Mouse (Mus musculus): ENCODE measurements at regions not wholly inside any gene's neighbourhood (a gene's known extent, or its start where the extent isn't known, plus 50 kb on each side); places are given as distances from the start of the nearest gene placed in this dataset.

DNA sequence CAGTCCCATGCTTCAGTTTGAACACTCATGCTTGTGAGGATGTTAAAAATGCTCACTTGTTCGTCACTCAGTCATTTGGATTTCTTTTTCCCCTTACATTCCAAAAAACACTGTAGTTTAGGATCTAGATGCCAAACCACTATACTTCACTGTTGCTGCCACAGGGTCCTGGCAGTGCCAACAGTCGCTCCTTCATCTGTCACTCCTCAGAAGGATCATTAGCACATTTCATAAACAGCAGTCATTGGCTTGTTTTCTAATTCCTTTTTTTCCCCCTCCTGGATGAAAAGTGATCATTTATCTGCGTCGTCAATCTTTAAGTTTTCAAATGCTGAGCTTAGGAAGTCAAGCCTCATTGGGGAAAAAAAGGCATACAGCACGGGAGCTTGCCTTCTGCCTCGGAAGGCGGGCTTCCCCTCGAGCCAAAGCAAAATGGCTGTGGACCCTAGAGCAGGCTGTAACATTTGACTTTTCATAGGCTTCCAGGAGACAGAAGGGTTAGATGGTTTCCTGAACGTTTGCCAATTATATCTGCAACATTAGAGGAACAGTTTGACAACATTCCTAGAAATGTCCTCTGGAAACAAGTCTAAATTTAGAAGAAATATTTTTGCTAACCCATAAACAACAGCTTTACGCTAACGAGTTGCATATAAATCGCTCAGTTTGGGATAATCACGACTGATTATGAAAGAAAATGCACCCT lies 95.6 kb upstream of the Fat1 start:
- peak; percentile 56 for DNase-seq

DNA sequence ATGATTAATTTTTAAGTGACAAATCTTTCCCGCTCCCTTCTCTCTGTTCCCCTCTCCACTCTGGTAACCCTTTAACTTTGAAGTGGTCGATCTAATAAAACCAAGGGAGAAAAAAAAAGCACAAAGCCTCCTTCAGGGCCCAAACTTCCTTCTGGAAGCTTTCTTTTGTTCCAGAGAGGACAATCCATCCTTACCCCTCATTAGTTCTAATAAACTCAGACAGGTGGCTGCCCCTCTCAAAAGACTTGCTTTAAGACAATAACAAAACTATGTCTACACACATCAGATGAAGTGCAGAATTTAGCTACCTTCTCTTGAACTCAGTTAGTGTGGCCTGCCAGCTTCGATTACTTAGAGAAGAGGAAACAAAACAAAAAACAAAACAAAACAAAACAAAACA lies 94.6 kb upstream of the Fat1 start:
- no peak for DNase-seq

DNA sequence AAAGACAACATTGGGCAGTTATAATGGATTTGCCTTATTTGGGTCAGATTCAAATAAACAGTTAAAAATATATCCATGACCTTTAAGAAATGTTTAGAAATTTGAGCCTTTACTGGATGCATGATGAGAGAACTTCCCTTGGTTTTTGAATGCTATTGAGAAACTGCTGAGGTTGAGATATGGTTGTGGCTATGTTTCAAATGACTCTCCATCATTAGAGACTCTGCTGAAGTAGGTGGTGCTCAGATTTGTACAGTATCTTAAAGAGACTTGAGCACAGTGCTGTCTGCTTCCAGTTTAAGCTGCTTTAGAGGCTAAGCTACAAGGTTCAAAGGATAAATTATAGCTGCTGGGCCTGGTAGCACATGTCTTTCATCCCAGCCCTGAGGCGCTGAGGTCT lies 90.9 kb upstream of the Fat1 start:
- DNase-seq, result peak; percentile 49

DNA sequence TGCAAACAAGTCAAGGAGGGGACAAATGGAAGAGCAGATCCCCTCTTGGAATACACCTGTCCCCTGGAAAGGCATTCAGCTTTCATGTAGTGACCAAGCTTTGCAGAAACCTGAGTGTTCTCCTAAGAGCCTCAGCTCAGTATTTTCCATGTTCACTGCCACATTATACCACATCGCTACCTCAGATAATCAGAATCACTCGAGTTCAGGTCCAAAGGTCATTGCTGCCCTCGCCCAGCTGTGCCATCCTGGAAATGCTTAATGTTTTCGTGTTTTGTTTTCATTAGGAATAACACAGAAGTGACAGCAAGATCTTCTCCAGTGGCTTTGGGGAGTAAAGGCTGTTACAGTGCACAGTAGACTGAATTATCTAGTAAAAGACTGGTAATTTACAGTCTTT lies 83.0 kb upstream of the Fat1 start:
- no peak for DNase-seq

DNA sequence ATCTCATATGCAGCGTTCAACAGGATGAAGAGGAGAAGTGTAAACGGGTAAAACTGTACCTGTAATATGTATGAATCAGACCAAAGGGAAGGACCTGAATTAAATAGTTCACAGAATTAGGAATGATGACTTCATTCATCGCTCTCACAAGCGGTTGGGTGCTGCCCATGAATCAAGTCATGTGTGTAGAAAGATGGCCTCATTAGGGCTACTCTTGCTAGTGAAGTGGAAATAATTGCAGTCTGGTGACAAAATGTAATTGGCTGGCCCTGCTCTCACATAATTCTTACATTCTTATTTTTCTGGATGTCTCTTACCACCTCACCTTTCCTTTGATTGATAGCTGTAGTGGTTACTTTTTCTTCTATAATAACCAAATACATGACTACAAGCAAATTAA lies 80.1 kb upstream of the Fat1 start:
- DNase-seq, result no peak

DNA sequence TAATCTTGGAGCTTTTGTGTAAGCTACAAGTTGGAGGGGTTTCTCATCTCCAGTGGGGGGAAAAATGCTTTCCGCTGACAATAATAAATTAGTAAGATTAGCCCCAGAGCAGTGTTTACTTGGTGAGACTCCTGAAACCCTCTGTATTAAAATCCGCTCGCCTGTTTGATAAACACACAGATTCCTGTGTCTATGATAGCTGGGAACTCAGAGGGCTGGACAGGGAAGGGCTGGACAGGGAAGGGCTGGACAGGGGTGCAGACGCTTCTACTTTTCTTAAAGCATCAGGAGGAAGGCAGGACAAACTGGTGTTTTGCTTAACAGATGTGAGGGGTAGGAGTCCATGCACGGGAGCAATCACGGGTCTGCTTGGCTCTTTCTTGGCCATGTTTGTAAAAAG lies 68.0 kb upstream of the Fat1 start:
- peak; percentile 37 for DNase-seq

DNA sequence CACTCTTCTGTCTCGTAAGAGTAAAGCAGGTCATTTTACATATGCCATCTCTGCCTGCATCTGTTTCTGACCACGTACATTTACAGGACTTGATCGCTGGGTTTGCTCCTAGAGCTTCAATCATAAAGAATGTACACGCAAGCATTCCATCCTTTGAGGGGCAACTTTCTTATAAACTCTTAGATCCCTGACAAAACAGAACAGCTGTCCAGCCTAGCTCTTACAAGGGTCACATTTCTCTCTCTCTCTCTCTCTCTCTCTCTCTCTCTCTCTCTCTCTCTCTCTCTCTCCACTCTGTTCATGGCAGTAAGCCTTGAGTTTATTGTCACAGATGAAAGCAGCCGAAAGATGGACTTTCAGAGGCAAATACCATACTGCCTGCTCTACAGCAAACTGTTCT lies 67.6 kb upstream of the Fat1 start:
- peak; percentile 40 for DNase-seq

DNA sequence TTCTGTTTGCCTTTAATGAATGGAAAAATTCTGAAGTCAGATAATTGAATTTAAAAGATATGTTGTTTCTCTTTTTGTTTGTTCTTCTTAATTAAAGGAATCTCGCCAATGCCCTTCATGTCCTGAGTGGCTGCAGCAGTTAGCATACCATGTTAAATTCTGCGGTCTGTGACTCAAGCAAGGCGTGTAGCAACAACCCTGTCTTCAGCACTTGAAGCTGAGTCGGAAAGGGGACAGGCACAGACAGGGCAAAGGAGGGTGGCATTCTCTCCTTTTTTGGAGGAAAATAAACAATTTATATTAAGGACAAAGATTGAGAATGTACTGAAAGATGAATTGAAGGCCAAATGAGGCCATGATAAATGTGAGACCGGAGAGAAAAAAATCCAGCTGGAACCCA lies 58.2 kb upstream of the Fat1 start:
- DNase-seq, result peak; percentile 12

DNA sequence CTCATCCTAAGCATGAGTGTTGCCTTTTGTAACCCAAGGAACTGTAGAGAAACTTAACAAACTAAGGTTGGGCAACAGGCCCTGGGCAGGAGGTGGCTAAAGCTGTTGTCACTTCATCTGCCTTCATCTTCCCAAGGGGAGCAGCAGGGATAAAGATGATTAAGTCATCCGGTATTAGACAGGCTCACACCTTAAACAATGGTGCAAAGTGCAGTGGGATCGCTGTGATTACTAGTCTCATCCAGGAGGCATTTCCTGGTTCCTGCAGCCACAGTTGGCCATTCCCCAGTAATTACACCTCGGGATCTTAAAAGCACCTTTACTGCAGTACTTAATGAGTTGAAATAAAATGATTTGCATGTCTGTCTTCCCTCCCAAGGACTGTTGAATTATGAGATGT lies 57.0 kb upstream of the Fat1 start:
- peak; percentile 39 for DNase-seq

DNA sequence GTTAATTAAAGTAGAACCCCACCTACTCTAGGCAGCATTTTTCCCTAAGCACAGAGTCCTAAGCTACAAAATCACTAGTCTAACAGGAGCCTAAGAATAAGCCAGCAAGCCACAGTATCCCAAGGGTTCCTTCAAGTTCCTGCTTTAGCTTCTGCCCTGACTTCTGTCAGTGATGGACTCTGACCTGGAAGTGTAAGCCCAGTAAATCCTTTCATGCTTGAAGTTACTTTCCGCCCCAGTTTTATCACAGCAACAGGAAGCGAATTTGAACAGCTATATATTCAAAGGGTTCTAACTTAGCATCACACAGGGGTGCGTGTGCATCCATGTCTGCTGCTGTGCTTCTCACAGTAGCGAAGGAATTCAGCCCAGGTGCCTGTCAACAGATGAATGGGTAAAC lies 56.1 kb upstream of the Fat1 start:
- DNase-seq, result peak; percentile 21

DNA sequence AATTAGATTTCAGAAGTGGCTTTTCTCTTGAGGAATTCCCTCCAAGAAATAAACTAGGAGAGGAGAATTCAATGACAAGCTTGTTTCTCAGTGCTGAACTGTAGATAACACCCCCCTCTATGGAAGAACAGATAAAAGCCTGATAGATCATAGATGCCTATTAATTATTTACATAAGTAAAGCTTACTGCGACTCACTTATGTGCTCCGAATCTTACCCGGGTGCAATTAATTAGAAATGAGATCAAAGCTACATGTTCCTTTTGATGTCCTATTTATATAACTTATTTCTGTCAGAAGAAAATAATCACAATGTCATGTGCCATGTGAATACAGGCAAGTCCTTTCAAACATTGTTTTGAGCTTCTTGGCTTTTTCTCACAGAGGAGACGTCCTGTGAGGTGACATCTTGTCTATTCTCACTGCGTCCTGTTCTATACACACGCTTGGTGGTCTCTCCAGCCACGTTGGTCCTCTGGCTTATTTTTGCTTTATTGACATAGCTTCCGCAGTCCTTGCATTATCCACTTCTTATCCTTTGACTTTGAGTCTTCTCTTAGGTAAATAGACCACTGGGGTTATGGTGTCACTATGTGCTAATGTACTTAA lies 50.7 kb upstream of the Fat1 start:
- DNase-seq, result peak; percentile 17

All from heart, adult 11 months (tissue).